Mouse (Mus musculus) neural tube, embryonic 11.5 days (tissue): ENCODE results near the gene Cyb5d1. TPM values are rescaled to one million over a fixed set of nuclear protein-coding genes. Genes with fewer than 3 reads are reported as not detected.
A peak's percentile ranks its signal among the peaks of the same experiment; 100 is the strongest.
"Not testable (repeated sequence)": the region's sequence is repeated elsewhere in the genome, so short reads cannot be mapped to it uniquely, and the experiment has no call there.

Source experiments
- ATAC-seq: fragments of 200-750 bp; cut with Nextera tagmentation; 2 replicates; pipeline ENCODE4 v1.8.0; 2017; ENCODE audit warnings: moderate number of reproducible peaks, mild to moderate bottlenecking, moderate TSS enrichment, moderate library complexity; ENCODE audit not compliant: insufficient read depth, low FRiP score, low TSS enrichment
- DNase-seq: peaks from one replicate; pipeline ENCODE4 v3.0.0-alpha.2; 2015; ENCODE audit warnings: low spot score
- H3K27ac ChIP-seq: fragments of 300-500 bp; sonication (generic); 2 replicates; pipeline ENCODE4 v1.5.1; 2014; ENCODE audit warnings: low read depth, mild to moderate bottlenecking, low read length
- H3K27me3 ChIP-seq: fragments of 300-500 bp; sonication (generic); 2 replicates; pipeline ENCODE4 v1.6.1; 2014; ENCODE audit warnings: mild to moderate bottlenecking, low read length, mixed read lengths; ENCODE audit not compliant: control insufficient read depth, insufficient read depth
- H3K36me3 ChIP-seq: fragments of 300-500 bp; sonication (generic); 2 replicates; pipeline ENCODE4 v1.6.1; 2014; ENCODE audit warnings: mild to moderate bottlenecking, low read length, moderate library complexity, mixed read lengths; ENCODE audit not compliant: control insufficient read depth, insufficient read depth
- H3K4me1 ChIP-seq: fragments of 300-500 bp; sonication (generic); 2 replicates; pipeline ENCODE4 v1.6.1; 2014; ENCODE audit warnings: low read length, mixed read lengths; ENCODE audit not compliant: control insufficient read depth, insufficient read depth
- H3K4me2 ChIP-seq: fragments of 300-500 bp; sonication (generic); 2 replicates; pipeline ENCODE4 v1.6.1; 2014; ENCODE audit warnings: low read depth, mild to moderate bottlenecking, moderate library complexity
- H3K4me3 ChIP-seq: fragments of 300-500 bp; sonication (generic); 2 replicates; pipeline ENCODE4 v1.5.1; 2014; ENCODE audit warnings: low read depth, low read length
- H3K9ac ChIP-seq: fragments of 300-500 bp; sonication (generic); 2 replicates; pipeline ENCODE4 v1.6.1; 2014; ENCODE audit warnings: mild to moderate bottlenecking, low read length
- H3K9me3 ChIP-seq: fragments of 300-500 bp; sonication (generic); 2 replicates; pipeline ENCODE4 v1.6.1; 2016; ENCODE audit warnings: low read length; ENCODE audit not compliant: control insufficient read depth
- WGBS: fragments of 180-500 bp; shearing (Covaris S2); extraction: QIAGEN DNeasy Blood & Tissue Kit; methylation state at CpG from one replicate; pipeline ENCODE4 v1.1.7; 2014; 5-methylcytosine and 5-hydroxymethylcytosine counted together
- polyA plus RNA-seq: library from polyadenylated mRNA; unstranded; fragments of >200 nt; fragmentation: Nextera tagmentation; extraction: Ambion mirVana; gene quantifications from 2 replicates; pipeline ENCODE4 v1.2.1, GENCODE M21; 2014

The Cyb5d1 gene
- polyA plus RNA-seq, 1 experiment from 2014 or later: 48.4 TPM

DNA sequence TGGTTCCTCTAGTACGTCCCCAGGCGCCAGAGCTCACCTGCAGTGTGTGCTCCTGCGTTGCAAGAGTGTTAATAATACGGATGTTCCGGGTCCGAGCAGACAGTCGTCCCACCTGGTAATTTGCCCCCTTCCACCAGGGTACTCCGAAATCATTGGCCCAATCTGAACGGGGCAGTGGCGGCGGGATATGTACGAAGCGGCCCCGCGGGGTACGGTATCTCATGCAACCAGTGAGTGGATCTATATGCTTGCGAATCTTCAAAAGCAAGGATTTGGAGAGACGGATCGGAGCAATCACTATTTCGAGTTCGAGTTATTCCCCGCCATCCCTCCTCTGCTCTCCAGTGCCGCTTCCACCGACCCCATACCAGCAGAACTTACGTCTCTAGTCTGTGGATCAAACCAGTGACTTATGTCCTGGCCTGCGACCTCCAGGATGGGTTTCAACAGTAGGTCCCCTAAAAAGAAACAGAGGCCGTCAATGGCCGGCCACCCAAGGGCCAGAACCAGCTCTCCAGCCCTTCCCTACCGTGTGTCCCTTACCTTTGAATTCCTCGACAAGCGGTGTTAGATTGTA lies 752 bp downstream of the Cyb5d1 start:
- H3K27ac ChIP-seq, H3K9me3 ChIP-seq, H3K36me3 ChIP-seq, ATAC-seq, H3K27me3 ChIP-seq: not testable (repeated sequence)
- WGBS: 3% methylated on average over 31 of the region's 31 CpGs
- Histone ChIP-seq H3K4me1 (peaks cover 21% of the 10 kb centered on the region), H3K4me2 (peak overlapping the region; percentile 78), H3K9ac (peak overlapping the region; percentile 96), H3K4me3 (peak overlapping the region; percentile 63)
- peak; percentile 26 for DNase-seq

DNA sequence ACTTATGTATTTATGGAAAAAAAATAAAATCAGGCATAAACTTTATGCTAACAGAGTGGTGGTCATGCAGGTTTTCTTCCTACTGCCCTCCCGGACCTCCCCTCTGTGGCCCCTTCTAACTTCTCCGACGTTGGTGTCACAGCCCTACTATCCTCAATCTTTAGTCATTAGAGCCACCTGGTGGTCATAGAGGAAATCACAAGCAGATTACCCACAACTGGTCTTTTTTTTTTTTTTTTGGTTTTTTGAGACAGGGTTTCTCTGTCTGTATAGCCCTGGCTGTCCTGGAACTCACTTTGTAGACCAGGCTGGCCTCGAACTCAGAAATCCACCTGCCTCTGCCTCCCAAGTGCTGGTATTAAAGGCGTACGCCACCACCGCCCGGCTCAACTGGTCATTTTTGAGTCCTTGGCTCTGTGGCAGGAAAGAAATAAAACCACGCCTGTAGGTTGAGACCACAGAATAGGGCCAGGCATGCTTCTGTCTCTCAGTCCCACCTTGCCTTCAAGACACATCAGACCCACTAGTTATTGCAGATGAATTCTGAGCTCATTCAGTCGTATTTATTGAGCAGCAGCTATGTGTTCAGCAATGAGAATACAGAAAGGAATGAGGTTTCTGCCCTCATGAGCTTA lies 4.9 kb downstream of the Cyb5d1 start:
- Histone ChIP-seq H3K36me3 (no peaks in the 10 kb centered on the region), H3K27ac (no peak overlapping the region), H3K9ac (no peak overlapping the region), H3K9me3 (no peaks in the 10 kb centered on the region), H3K27me3 (no peaks in the 10 kb centered on the region), H3K4me3 (no peak overlapping the region), H3K4me2 (no peak overlapping the region), H3K4me1 (no peaks in the 10 kb centered on the region; the same call in 1 of the 2 replicates)
- 53% methylated on average over 10 of the region's 10 CpGs for WGBS
- ATAC-seq (no peak), DNase-seq (peak; percentile 58)

- H3K9me3 ChIP-seq: no peaks in the 10 kb centered on the region
- no peak overlapping the region for H3K4me3 ChIP-seq
- WGBS: 65% methylated on average over 14 of the region's 14 CpGs
- H3K27me3 ChIP-seq: no peaks in the 10 kb centered on the region
- ATAC-seq (no peak), DNase-seq (no peak)
- H3K4me2 ChIP-seq: no peak overlapping the region
- H3K36me3 ChIP-seq: no peaks in the 10 kb centered on the region
- H3K9ac ChIP-seq: no peak overlapping the region
- no peak overlapping the region for H3K27ac ChIP-seq
- no peaks in the 10 kb centered on the region; the same call in 1 of the 2 replicates for H3K4me1 ChIP-seq
Observed at GRCm38 (mm10) chr11:69389531-69390399, 5.7 kb downstream of the Cyb5d1 start.

DNA sequence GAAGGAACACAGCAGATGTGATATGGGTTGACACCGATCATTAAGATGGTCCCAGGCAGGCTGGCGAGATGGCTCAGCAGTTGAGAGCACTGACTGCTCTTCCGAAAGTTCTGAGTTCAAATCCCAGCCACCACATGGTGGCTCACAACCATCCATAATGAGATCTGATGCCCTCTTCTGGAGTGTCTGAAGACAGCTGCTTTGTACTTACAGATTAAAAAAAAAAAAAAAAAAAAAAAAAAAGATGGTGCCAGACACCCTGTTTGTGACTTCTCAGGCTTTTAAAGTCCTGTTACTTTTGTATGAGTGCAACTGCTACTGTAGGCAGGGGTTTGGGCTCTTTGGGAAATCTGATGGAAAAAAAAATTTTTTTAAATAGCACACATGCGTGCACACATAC lies 6.8 kb downstream of the Cyb5d1 start:
- Histone ChIP-seq H3K4me1 (no peaks in the 10 kb centered on the region), H3K4me3 (no peak overlapping the region), H3K9ac (no peak overlapping the region), H3K27ac (no peak overlapping the region), H3K27me3 (no peaks in the 10 kb centered on the region), H3K4me2 (no peak overlapping the region), H3K36me3 (no peaks in the 10 kb centered on the region), H3K9me3 (no peaks in the 10 kb centered on the region)
- WGBS: 92% methylated on average over 4 of the region's 4 CpGs
- no peak for ATAC-seq
- DNase-seq: no peak

GRCm38 (mm10) chr11:69386758-69387157 lies 8.7 kb downstream of the Cyb5d1 start:
- ATAC-seq: no peak
- Histone ChIP-seq H3K27ac (no peak overlapping the region), H3K4me1 (no peaks in the 10 kb centered on the region), H3K9ac (no peak overlapping the region), H3K36me3 (no peaks in the 10 kb centered on the region), H3K9me3 (no peaks in the 10 kb centered on the region), H3K4me2 (no peak overlapping the region), H3K27me3 (no peaks in the 10 kb centered on the region), H3K4me3 (no peak overlapping the region)
- no peak for DNase-seq
- WGBS: 84% methylated on average over 7 of the region's 7 CpGs

GRCm38 (mm10) chr11:69384979-69385378 lies 10.5 kb downstream of the Cyb5d1 start:
- DNase-seq: no peak
- Histone ChIP-seq H3K9ac (no peak overlapping the region), H3K4me3 (no peak overlapping the region), H3K27ac (no peak overlapping the region), H3K4me2 (no peak overlapping the region), H3K4me1 (no peaks in the 10 kb centered on the region), H3K27me3 (no peaks in the 10 kb centered on the region), H3K9me3 (no peaks in the 10 kb centered on the region), H3K36me3 (no peaks in the 10 kb centered on the region)
- 80% methylated on average over 6 of the region's 6 CpGs for WGBS
- no peak for ATAC-seq

- Histone ChIP-seq H3K36me3 (no peaks in the 10 kb centered on the region), H3K9me3 (no peaks in the 10 kb centered on the region), H3K4me3 (no peak overlapping the region), H3K27me3 (no peaks in the 10 kb centered on the region), H3K4me2 (no peak overlapping the region), H3K9ac (no peak overlapping the region), H3K27ac (no peak overlapping the region), H3K4me1 (no peaks in the 10 kb centered on the region)
- peak; percentile 5 for DNase-seq
- WGBS: 72% methylated on average over 10 of the region's 10 CpGs
- no peak for ATAC-seq
Observed at GRCm38 (mm10) chr11:69382478-69383105, 12.8 kb downstream of the Cyb5d1 start.

DNA sequence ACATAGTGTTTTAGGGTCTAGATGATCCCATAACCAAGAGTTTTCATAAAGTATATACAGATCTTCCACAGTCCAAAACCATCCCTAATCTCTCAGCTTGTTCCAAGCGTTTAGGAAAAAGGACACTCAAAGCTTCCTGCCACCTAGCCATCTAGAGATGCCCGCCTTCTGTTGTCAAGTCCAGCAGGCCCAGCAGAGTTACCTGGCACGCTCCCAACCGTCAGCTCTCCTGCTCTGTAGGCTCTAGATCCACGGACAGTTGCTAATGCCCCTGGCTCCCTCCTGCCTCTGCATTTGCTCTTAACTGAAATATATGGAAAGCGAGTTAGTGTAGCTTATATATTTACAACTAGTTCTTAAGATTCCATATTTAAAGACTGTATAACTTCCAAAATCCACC lies 14.1 kb downstream of the Cyb5d1 start:
- Histone ChIP-seq H3K4me1 (no peaks in the 10 kb centered on the region), H3K36me3 (no peaks in the 10 kb centered on the region), H3K4me2 (no peak overlapping the region), H3K9ac (no peak overlapping the region), H3K27me3 (no peaks in the 10 kb centered on the region), H3K9me3 (no peaks in the 10 kb centered on the region), H3K27ac (no peak overlapping the region), H3K4me3 (no peak overlapping the region)
- ATAC-seq (no peak), DNase-seq (no peak)
- WGBS: 84% methylated on average over 6 of the region's 6 CpGs
